Mouse (Mus musculus) 3134 (cell line): ENCODE data around the gene Prrc2a.
A peak's percentile ranks its signal among the peaks of the same experiment; 100 is the strongest.

Experiments used
- DNase-seq: peaks from one replicate; pipeline ENCODE4 v3.0.0-alpha.2; 2011; ENCODE audit warnings: low spot score; ENCODE audit not compliant: insufficient read length; ENCODE audit errors: extremely low read depth

Prrc2a gene

GRCm38 (mm10) chr17:35191723-35192122 is 27.0 kb upstream of the Prrc2a start:
- no peak for DNase-seq

GRCm38 (mm10) chr17:35190096-35190495 is 25.4 kb upstream of the Prrc2a start:
- DNase-seq = no peak

GRCm38 (mm10) chr17:35189186-35189585 is 24.5 kb upstream of the Prrc2a start:
- DNase-seq = no peak

GRCm38 (mm10) chr17:35187959-35188610 is 23.4 kb upstream of the Prrc2a start, which contains the start of gene Lst1:
Gene Lst1, minus strand, starts transcription at chr17:35188439.
- DNase-seq = no peak

GRCm38 (mm10) chr17:35187345-35187744 is 22.6 kb upstream of the Prrc2a start:
- no peak for DNase-seq

- no peak for DNase-seq
These were observed 22.0 kb upstream of the Prrc2a start for GRCm38 (mm10) chr17:35186681-35187080.

GRCm38 (mm10) chr17:35185639-35186611 is 21.2 kb upstream of the Prrc2a start:
- DNase-seq = peak; percentile 56

GRCm38 (mm10) chr17:35180093-35180492 is 15.4 kb upstream of the Prrc2a start:
- no peak for DNase-seq

GRCm38 (mm10) chr17:35178528-35178927 is 13.8 kb upstream of the Prrc2a start:
- peak; percentile 65 for DNase-seq

GRCm38 (mm10) chr17:35175968-35176367 is 11.3 kb upstream of the Prrc2a start, which contains the start of gene Aif1:
Gene Aif1, minus strand, starts transcription at chr17:35176068.
- no peak for DNase-seq

- DNase-seq = no peak
These were observed 10.7 kb upstream of the Prrc2a start for GRCm38 (mm10) chr17:35175382-35175781.

GRCm38 (mm10) chr17:35174201-35174977 is 9.7 kb upstream of the Prrc2a start:
- no peak for DNase-seq

- DNase-seq = no peak
These were observed 8.6 kb upstream of the Prrc2a start for GRCm38 (mm10) chr17:35173329-35173728.

GRCm38 (mm10) chr17:35172445-35173234 is 7.9 kb upstream of the Prrc2a start:
- DNase-seq = no peak

- no peak for DNase-seq
These were observed 4.0 kb upstream of the Prrc2a start for GRCm38 (mm10) chr17:35168541-35169207.

- DNase-seq = no peak
These were observed 3.1 kb upstream of the Prrc2a start for GRCm38 (mm10) chr17:35167794-35168193.

GRCm38 (mm10) chr17:35166352-35167035 is 1.8 kb upstream of the Prrc2a start:
- no peak for DNase-seq

- DNase-seq = no peak
These were observed 906 bp upstream of the Prrc2a start for GRCm38 (mm10) chr17:35165451-35166155.
